Mouse (Mus musculus) lung, embryonic 14.5 days (tissue): ENCODE measurements around the gene Gpm6b. TPM values are rescaled to one million over a fixed set of nuclear protein-coding genes. Genes with fewer than 3 reads are reported as not detected.

Experiments used
- ATAC-seq: fragments of 200-750 bp; cut with Nextera tagmentation; 2 replicates; pipeline ENCODE4 v1.8.0; 2017; ENCODE audit warnings: mild to moderate bottlenecking, moderate TSS enrichment, moderate library complexity; ENCODE audit not compliant: insufficient read depth
- DNase-seq: peaks from one replicate; pipeline ENCODE4 v3.0.0-alpha.2; 2015
- H3K27ac ChIP-seq: fragments of 300-500 bp; sonication (generic); 2 replicates; pipeline ENCODE4 v1.5.1; 2014; ENCODE audit warnings: low read depth, mild to moderate bottlenecking, moderate library complexity
- H3K27me3 ChIP-seq: fragments of 300-500 bp; sonication (generic); 2 replicates; pipeline ENCODE4 v1.6.1; 2014; ENCODE audit warnings: low read length, control low read depth; ENCODE audit not compliant: insufficient read depth
- H3K36me3 ChIP-seq: fragments of 300-500 bp; sonication (generic); 2 replicates; pipeline ENCODE4 v1.6.1; 2014; ENCODE audit warnings: control low read depth; ENCODE audit not compliant: insufficient read depth
- H3K4me1 ChIP-seq: fragments of 300-500 bp; sonication (generic); 2 replicates; pipeline ENCODE4 v1.6.1; 2014; ENCODE audit warnings: antibody characterized with exemption, control low read depth; ENCODE audit not compliant: insufficient read depth
- H3K4me2 ChIP-seq: fragments of 300-500 bp; sonication (generic); 2 replicates; pipeline ENCODE4 v1.6.1; 2014; ENCODE audit warnings: mild to moderate bottlenecking
- H3K4me3 ChIP-seq: fragments of 300-500 bp; sonication (generic); 2 replicates; pipeline ENCODE4 v1.5.1; 2014; ENCODE audit warnings: low read depth, low read length
- H3K9ac ChIP-seq: fragments of 300-500 bp; sonication (generic); 2 replicates; pipeline ENCODE4 v1.6.1; 2014
- H3K9me3 ChIP-seq: fragments of 300-500 bp; sonication (generic); 2 replicates; pipeline ENCODE4 v1.6.1; 2016; ENCODE audit warnings: low read depth, low read length, control low read depth
- CTCF ChIP-seq: IDR thresholded peaks from 2 replicates; pipeline ENCODE4 v1.5.1; 2016; ENCODE audit warnings: antibody characterized with exemption, low read depth
- WGBS: fragments of 180-500 bp; shearing (Covaris S2); extraction: QIAGEN DNeasy Blood & Tissue Kit; methylation state at CpG from one replicate; pipeline ENCODE4 v1.1.7; 2014; 5-methylcytosine and 5-hydroxymethylcytosine counted together
- polyA plus RNA-seq: library from polyadenylated mRNA; unstranded; fragments of >200 nt; fragmentation: Nextera tagmentation; extraction: Ambion mirVana; gene quantifications from 2 replicates; pipeline ENCODE4 v1.2.1, GENCODE M21; 2014

The Gpm6b gene
- polyA plus RNA-seq, 1 experiment from 2014 or later, result 41.9 TPM

DNA sequence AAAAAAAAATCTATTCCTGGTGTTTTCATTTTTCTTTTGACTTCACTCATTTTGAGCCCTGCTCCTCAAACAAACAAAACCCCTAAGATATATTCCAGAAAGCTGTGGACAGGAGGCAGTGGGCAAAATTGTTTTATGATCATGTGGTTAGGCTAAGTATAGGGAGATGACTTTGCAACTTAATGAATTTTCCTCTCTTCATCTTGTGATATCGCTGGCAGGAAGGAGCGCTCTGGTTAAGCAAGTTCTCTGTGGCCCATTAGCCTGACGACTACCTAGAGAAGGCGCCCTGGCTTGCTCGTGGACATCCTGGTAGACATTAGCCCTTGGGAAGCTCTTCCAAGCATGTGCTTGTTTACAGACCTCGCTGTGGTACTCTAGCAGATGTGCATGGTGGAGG is 103.1 kb downstream of the Gpm6b start:
- H3K9ac ChIP-seq, result no peak overlapping the region
- no peaks in the 10 kb centered on the region for H3K9me3 ChIP-seq
- ATAC-seq (no peak), DNase-seq (no peak)
- no peaks in the 10 kb centered on the region for H3K27me3 ChIP-seq
- H3K4me2 ChIP-seq, result no peak overlapping the region
- no peak overlapping the region for H3K27ac ChIP-seq
- no peaks in the 10 kb centered on the region for H3K36me3 ChIP-seq
- 76% methylated on average over 6 of the region's 6 CpGs for WGBS
- no peak for TF ChIP-seq CTCF
- no peaks in the 10 kb centered on the region for H3K4me1 ChIP-seq
- H3K4me3 ChIP-seq, result no peak overlapping the region

DNA sequence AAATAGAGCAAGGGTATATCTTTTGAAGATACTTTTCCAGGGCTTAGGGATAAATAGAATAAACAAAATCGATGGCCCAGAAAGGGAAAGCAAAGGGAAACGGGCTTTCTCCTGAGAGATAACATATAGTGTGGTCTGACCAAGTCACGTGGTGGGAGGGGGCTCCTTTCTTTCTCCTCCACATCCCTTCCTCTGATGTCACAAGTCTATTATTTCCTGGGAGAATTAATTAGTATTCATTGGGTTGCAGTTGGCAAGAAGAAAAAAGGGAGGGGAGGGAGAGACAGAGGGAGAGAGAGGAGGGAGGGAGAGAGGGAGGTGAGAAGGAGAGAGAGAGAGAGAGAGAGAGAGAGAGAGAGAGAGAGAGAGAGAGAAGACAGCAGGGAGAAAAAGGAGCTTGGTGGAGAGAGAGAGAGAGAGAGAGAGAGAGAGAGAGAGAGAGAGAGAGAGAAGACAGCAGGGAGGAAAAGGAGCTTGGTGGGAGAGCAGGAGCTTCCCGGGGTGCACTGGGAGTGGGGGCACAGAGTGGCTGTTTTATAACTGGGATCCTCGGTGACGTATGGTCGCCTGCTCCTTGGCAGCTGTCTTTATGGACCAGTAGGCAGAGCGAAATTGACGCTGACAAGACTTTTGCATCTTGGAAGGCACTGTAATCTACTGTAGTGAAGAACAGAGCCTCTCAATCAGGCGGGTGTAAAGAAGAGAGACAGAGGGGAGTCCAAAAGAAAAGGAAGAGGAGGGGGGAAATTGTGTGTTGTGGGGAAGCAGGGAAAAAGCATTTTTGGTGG is 105.7 kb downstream of the Gpm6b start:
- peak; percentile 68; the same call in 1 of the 2 replicates for ATAC-seq
- Histone ChIP-seq H3K9ac (peak overlapping the region; percentile 32), H3K36me3 (no peaks in the 10 kb centered on the region), H3K9me3 (no peaks in the 10 kb centered on the region), H3K27ac (no peak overlapping the region), H3K27me3 (no peaks in the 10 kb centered on the region), H3K4me1 (no peaks in the 10 kb centered on the region), H3K4me2 (peak overlapping the region; percentile 47), H3K4me3 (peak overlapping the region; percentile 17; the same call in 1 of the 2 replicates)
- DNase-seq, result peak; percentile 24
- WGBS, result 26% methylated on average over 10 of the region's 10 CpGs
- no peak for TF ChIP-seq CTCF

DNA sequence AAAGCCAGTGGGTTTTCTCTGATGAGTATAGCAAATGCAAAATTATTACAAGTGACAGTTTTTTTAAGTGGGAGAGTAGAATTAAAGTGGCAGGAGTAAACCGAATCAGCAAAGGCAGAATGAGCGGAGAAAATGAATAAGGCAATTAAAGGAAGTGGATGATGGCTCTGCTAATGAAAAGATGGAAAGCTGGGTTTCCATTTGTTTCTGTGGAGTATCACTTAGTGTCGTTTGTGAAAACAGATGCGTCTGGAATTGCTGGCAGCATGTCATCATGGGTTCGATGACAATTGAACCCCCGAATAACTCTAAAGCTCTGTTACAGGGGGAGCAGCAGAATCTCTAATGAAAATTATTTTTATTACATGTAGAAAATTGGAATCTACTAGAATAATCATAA is 109.4 kb downstream of the Gpm6b start:
- no peak for DNase-seq
- TF ChIP-seq CTCF, result no peak
- Histone ChIP-seq H3K27ac (no peak overlapping the region), H3K9ac (no peak overlapping the region), H3K4me2 (no peak overlapping the region), H3K27me3 (no peaks in the 10 kb centered on the region), H3K36me3 (no peaks in the 10 kb centered on the region), H3K9me3 (no peaks in the 10 kb centered on the region), H3K4me1 (no peaks in the 10 kb centered on the region), H3K4me3 (no peak overlapping the region)
- 81% methylated on average over 6 of the region's 6 CpGs for WGBS
- ATAC-seq, result no peak

DNA sequence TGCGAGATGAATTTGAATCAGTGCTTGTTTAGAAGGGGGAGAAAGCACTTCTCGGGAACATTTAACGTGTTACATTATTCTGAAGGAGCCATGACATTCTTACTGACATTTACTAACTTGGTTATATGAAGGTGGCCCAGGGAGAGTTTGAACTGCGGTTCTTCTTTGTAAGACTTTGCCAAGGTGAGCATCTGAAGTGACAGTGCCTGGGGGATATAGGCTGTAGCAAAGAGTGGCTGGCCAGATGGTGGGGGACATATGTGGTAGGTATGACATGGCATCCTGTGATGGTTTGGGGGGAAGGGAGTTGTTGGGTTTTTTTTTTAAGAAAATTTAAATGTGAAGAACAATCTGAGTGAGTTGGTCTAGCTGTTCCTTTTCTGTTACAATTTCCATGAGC is 109.9 kb downstream of the Gpm6b start:
- no peaks in the 10 kb centered on the region for H3K36me3 ChIP-seq
- no peaks in the 10 kb centered on the region for H3K27me3 ChIP-seq
- no peak overlapping the region for H3K9ac ChIP-seq
- no peak for TF ChIP-seq CTCF
- DNase-seq, result no peak
- no peak overlapping the region for H3K4me2 ChIP-seq
- no peak for ATAC-seq
- WGBS, result 79% methylated on average over 4 of the region's 4 CpGs
- no peak overlapping the region for H3K4me3 ChIP-seq
- no peaks in the 10 kb centered on the region for H3K9me3 ChIP-seq
- H3K4me1 ChIP-seq, result no peaks in the 10 kb centered on the region
- H3K27ac ChIP-seq, result no peak overlapping the region

DNA sequence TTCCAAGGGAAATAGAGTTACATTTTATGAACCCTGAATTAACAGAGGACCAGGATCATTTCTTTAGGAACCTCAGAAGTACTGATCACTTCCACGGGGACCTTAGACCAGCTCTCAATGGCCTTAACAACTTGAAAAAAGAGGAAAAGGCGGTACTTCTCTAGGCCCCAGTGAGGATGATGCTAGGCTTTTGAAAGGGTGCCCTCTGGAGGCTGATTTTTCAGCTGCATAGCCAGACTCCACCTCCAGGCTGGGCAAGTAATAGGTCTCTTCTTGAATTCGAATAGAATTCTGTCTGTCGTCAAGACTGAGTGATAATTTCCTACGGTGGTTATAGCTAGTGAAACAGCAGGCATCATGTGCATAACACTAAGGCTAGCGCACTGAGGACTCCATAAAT is 113.1 kb downstream of the Gpm6b start:
- ATAC-seq (peak; percentile 82), DNase-seq (peak; percentile 83)
- Histone ChIP-seq H3K27ac (no peak overlapping the region), H3K4me3 (no peak overlapping the region), H3K36me3 (no peaks in the 10 kb centered on the region), H3K27me3 (no peaks in the 10 kb centered on the region), H3K9ac (no peak overlapping the region), H3K4me2 (no peak overlapping the region), H3K4me1 (no peaks in the 10 kb centered on the region), H3K9me3 (no peaks in the 10 kb centered on the region)
- TF ChIP-seq CTCF, result peak; percentile 71
- 12% methylated on average over 6 of the region's 6 CpGs for WGBS

DNA sequence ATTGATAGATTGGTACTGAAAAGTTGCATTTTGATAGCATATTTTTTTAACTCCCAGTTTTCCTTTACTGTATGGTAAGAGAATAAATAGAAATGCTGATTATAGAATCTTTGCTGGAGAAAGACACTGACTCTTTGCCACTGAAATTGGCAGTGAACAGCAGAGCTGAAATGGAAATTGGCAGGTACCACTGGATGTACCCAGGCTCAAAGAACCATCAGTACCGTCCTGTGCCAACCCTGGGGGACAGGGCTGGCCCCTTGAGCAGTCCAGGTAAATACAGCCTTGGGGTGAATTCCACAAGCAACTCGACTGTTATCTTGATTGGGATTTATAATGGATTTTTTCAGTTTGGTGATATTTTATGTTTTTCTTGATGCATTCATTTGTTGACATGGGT is 114.7 kb downstream of the Gpm6b start:
- H3K9me3 ChIP-seq, result no peaks in the 10 kb centered on the region
- no peak for DNase-seq
- no peaks in the 10 kb centered on the region for H3K27me3 ChIP-seq
- H3K4me1 ChIP-seq, result no peaks in the 10 kb centered on the region
- H3K4me2 ChIP-seq, result no peak overlapping the region
- no peak overlapping the region for H3K27ac ChIP-seq
- H3K9ac ChIP-seq, result no peak overlapping the region
- ATAC-seq, result no peak
- H3K4me3 ChIP-seq, result no peak overlapping the region
- WGBS, result 63% methylated on average over 2 of the region's 2 CpGs
- no peaks in the 10 kb centered on the region for H3K36me3 ChIP-seq
- no peak for TF ChIP-seq CTCF

DNA sequence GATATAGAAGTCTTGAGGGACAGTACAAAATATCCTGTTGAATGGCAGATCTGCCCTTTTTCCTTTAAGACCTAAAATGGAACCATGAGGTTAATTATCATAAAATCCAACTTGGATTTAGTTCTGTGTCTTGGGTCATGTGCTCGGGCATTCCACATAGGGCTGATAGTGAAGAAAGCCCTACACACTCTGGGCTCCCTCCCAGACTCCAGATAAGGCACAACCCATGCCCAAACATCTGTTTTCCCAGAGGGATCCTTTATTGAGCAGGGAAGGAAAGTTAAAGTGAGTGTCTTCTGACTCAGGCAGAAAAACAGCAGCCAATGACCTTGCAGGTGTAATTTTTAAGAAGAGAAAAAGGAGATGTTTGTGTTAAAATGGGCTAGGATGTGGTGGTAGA is 116.2 kb downstream of the Gpm6b start:
- WGBS, result 79% methylated on average over 1 of the region's 1 CpGs
- H3K9me3 ChIP-seq, result no peaks in the 10 kb centered on the region

DNA sequence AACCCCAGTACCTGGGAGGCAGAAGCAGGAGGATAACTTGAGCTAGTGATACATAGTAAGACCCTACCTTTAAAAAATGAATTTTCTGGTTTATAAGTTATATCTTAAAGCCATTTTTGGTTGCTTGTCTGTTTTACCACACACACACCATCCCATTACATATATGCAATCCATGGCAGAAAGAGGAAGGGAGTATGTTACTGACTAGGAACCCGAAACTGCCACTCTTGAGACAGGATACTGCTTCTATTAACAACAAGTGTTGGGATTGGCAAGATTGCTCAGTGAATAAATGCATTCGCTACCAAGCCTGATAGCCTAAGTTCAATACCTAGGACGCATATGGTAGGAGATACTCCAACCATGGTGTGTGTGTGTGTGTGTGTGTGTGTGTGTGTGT is 117.6 kb downstream of the Gpm6b start:
- DNase-seq (no peak), ATAC-seq (no peak)
- no peak overlapping the region for H3K4me2 ChIP-seq
- no peaks in the 10 kb centered on the region for H3K4me1 ChIP-seq
- no peaks in the 10 kb centered on the region for H3K36me3 ChIP-seq
- H3K4me3 ChIP-seq, result no peak overlapping the region
- H3K27me3 ChIP-seq, result no peaks in the 10 kb centered on the region
- no peak overlapping the region for H3K27ac ChIP-seq
- H3K9ac ChIP-seq, result no peak overlapping the region
- 94% methylated on average over 3 of the region's 3 CpGs for WGBS
- TF ChIP-seq CTCF, result no peak
- no peaks in the 10 kb centered on the region for H3K9me3 ChIP-seq

More for the DNA sequence above, 116.2 kb downstream of the Gpm6b start:
- no peak overlapping the region for H3K4me2 ChIP-seq
- no peak overlapping the region for H3K27ac ChIP-seq
- no peak overlapping the region for H3K4me3 ChIP-seq
- no peaks in the 10 kb centered on the region for H3K27me3 ChIP-seq
- H3K36me3 ChIP-seq, result no peaks in the 10 kb centered on the region
- no peak for ATAC-seq
- H3K9ac ChIP-seq, result no peak overlapping the region
- DNase-seq, result no peak
- TF ChIP-seq CTCF, result no peak
- no peaks in the 10 kb centered on the region for H3K4me1 ChIP-seq
